Mouse (Mus musculus): ENCODE results near the gene Ccdc83. TPM values are rescaled to one million over a fixed set of nuclear protein-coding genes. Genes with fewer than 3 reads are reported as not detected.
"Not testable (repeated sequence)": the region's sequence is repeated elsewhere in the genome, so short reads cannot be mapped to it uniquely, and the experiment has no call there.

Ccdc83 gene
- polyA plus RNA-seq, 1 experiment: not detected

GRCm38 (mm10) chr7:90233921-90234320 is 31.7 kb downstream of the Ccdc83 start:
- DNase-seq: no peak
- no peak overlapping the region for H3K4me3 ChIP-seq (ENCODE audit: insufficient read depth, low read depth, low read length)
- no peaks in the 10 kb centered on the region for H3K36me3 ChIP-seq (ENCODE audit: control insufficient read depth, insufficient read depth, low read length)
- H3K4me1 ChIP-seq (ENCODE audit: control insufficient read depth, insufficient read depth, low read length): no peaks in the 10 kb centered on the region
- no peaks in the 10 kb centered on the region for H3K27me3 ChIP-seq (replicated peaks; ENCODE audit: control insufficient read depth, insufficient read depth, low read length)
- H3K27ac ChIP-seq (ENCODE audit: insufficient read depth, low read depth, low read length): no peak overlapping the region
- TF ChIP-seq CTCF (conservative IDR thresholded peaks at IDR 0.05; ENCODE audit: insufficient read depth, insufficient read length, low read depth, low read length) (no peak), POLR2A (IDR thresholded peaks at IDR 0.05; ENCODE audit: low read depth, low read length) (no peak)
- 70% methylated on average over 4 of the region's 4 CpGs for WGBS

GRCm38 (mm10) chr7:90231431-90231830 is 34.1 kb downstream of the Ccdc83 start:
- Histone ChIP-seq H3K36me3 (ENCODE audit: control insufficient read depth, insufficient read depth, low read length) (no peaks in the 10 kb centered on the region), H3K27ac (ENCODE audit: insufficient read depth, low read depth, low read length) (no peak overlapping the region), H3K4me1 (ENCODE audit: control insufficient read depth, insufficient read depth, low read length) (no peaks in the 10 kb centered on the region), H3K4me3 (ENCODE audit: insufficient read depth, low read depth, low read length) (no peak overlapping the region), H3K27me3 (replicated peaks; ENCODE audit: control insufficient read depth, insufficient read depth, low read length) (no peaks in the 10 kb centered on the region)
- WGBS: 49% methylated on average over 9 of the region's 9 CpGs
- DNase-seq: no peak
- TF ChIP-seq POLR2A (IDR thresholded peaks at IDR 0.05; ENCODE audit: low read depth, low read length) (no peak), CTCF (conservative IDR thresholded peaks at IDR 0.05; ENCODE audit: insufficient read depth, insufficient read length, low read depth, low read length) (no peak)

DNA sequence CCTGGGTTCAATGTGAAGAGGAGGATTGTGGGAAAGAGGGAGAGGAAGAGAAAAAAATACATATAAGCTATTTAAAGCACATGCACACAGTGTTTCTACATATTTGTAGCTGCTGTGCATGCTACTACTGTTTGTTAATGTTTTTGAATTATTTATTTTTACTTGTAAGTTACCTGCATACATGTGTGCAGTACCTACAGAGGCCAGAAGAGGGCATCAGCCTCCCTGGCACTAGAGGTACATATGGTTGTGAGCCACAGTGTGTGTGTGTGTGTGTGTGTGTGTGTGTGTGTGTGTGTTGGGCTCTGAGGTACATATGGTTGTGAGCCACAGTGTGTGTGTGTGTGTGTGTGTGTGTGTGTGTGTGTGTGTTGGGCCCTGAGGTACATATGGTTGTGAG is 36.7 kb downstream of the Ccdc83 start:
- not testable (repeated sequence) for H3K4me3 ChIP-seq (ENCODE audit: insufficient read depth, low read depth, low read length); H3K36me3 ChIP-seq (ENCODE audit: control insufficient read depth, insufficient read depth, low read length); H3K4me1 ChIP-seq (ENCODE audit: control insufficient read depth, insufficient read depth, low read length); DNase-seq; H3K27ac ChIP-seq (ENCODE audit: insufficient read depth, low read depth, low read length); H3K27me3 ChIP-seq (replicated peaks; ENCODE audit: control insufficient read depth, insufficient read depth, low read length)
- peak; percentile 38; the same call in 1 of the 2 replicates for TF ChIP-seq CTCF (conservative IDR thresholded peaks at IDR 0.05; ENCODE audit: insufficient read depth, insufficient read length, low read depth, low read length)

DNA sequence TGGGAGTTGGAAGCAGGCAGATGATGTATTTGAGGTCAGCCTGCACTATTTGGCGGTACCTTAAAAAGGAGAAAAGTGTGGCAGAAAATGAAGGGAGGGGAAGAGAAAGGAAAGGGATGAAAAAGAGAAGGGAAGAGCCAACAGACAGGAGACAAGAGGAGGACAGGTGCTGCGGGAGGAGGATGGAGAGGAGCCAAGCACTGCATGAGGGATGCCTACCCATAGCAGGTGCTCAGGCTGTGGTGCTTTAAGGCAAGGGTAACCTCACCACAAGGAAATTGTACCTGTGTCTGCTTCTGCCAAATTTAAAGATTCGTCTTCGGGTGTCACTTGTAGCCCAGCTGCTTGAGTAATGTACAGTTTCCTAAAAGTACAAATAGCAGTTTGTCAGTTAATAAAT is 37.5 kb downstream of the Ccdc83 start:
- 75% methylated on average over 4 of the region's 4 CpGs for WGBS

GRCm38 (mm10) chr7:90221487-90221886 is 44.1 kb downstream of the Ccdc83 start:
- Histone ChIP-seq H3K4me1 (ENCODE audit: control insufficient read depth, insufficient read depth, low read length) (no peaks in the 10 kb centered on the region), H3K27ac (ENCODE audit: insufficient read depth, low read depth, low read length) (no peak overlapping the region), H3K27me3 (replicated peaks; ENCODE audit: control insufficient read depth, insufficient read depth, low read length) (no peaks in the 10 kb centered on the region), H3K36me3 (ENCODE audit: control insufficient read depth, insufficient read depth, low read length) (no peaks in the 10 kb centered on the region), H3K4me3 (ENCODE audit: insufficient read depth, low read depth, low read length) (no peak overlapping the region)
- WGBS: 79% methylated on average over 2 of the region's 2 CpGs
- TF ChIP-seq CTCF (conservative IDR thresholded peaks at IDR 0.05; ENCODE audit: insufficient read depth, insufficient read length, low read depth, low read length): no peak
- no peak for TF ChIP-seq POLR2A (IDR thresholded peaks at IDR 0.05; ENCODE audit: low read depth, low read length)
- DNase-seq: no peak

More for the DNA sequence above, 37.5 kb downstream of the Ccdc83 start:
- no peak overlapping the region for H3K4me3 ChIP-seq (ENCODE audit: insufficient read depth, low read depth, low read length)
- no peaks in the 10 kb centered on the region for H3K4me1 ChIP-seq (ENCODE audit: control insufficient read depth, insufficient read depth, low read length)
- no peak for DNase-seq
- H3K27me3 ChIP-seq (replicated peaks; ENCODE audit: control insufficient read depth, insufficient read depth, low read length): no peaks in the 10 kb centered on the region
- TF ChIP-seq CTCF (conservative IDR thresholded peaks at IDR 0.05; ENCODE audit: insufficient read depth, insufficient read length, low read depth, low read length): no peak
- no peak for TF ChIP-seq POLR2A (IDR thresholded peaks at IDR 0.05; ENCODE audit: low read depth, low read length)
- no peak overlapping the region for H3K27ac ChIP-seq (ENCODE audit: insufficient read depth, low read depth, low read length)
- H3K36me3 ChIP-seq (ENCODE audit: control insufficient read depth, insufficient read depth, low read length): no peaks in the 10 kb centered on the region

DNA sequence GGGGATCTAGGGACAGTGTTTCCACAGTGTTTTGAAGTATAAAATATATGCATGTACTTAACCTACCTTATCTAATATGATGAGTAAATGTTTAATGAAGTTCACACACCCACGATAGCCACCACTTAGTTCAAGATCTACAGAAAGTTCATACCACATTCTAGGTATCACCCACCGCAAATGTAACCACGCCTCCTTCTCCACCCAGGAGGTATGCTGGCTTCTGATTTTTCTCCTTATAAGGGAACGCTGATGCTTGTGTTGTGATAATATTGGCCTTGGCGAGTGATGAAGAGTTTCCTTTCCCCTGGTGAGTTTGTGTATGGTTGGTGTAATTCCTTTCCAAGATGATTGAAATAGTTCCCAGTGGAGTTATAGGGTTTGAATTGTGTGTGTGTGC is 47.5 kb downstream of the Ccdc83 start:
- no peak for TF ChIP-seq POLR2A (IDR thresholded peaks at IDR 0.05; ENCODE audit: low read depth, low read length)
- no peak for TF ChIP-seq CTCF (conservative IDR thresholded peaks at IDR 0.05; ENCODE audit: insufficient read depth, insufficient read length, low read depth, low read length)
- Histone ChIP-seq H3K4me1 (ENCODE audit: control insufficient read depth, insufficient read depth, low read length) (peaks cover 3% of the 10 kb centered on the region; the same call in 1 of the 2 replicates), H3K27ac (ENCODE audit: insufficient read depth, low read depth, low read length) (no peak overlapping the region), H3K27me3 (replicated peaks; ENCODE audit: control insufficient read depth, insufficient read depth, low read length) (no peaks in the 10 kb centered on the region), H3K36me3 (ENCODE audit: control insufficient read depth, insufficient read depth, low read length) (no peaks in the 10 kb centered on the region), H3K4me3 (ENCODE audit: insufficient read depth, low read depth, low read length) (no peak overlapping the region)
- DNase-seq: no peak
- WGBS: 77% methylated on average over 5 of the region's 5 CpGs

GRCm38 (mm10) chr7:90216511-90216910 is 49.1 kb downstream of the Ccdc83 start:
- Histone ChIP-seq H3K27me3 (replicated peaks; ENCODE audit: control insufficient read depth, insufficient read depth, low read length) (no peaks in the 10 kb centered on the region), H3K36me3 (ENCODE audit: control insufficient read depth, insufficient read depth, low read length) (no peaks in the 10 kb centered on the region), H3K4me3 (ENCODE audit: insufficient read depth, low read depth, low read length) (no peak overlapping the region), H3K27ac (ENCODE audit: insufficient read depth, low read depth, low read length) (no peak overlapping the region), H3K4me1 (ENCODE audit: control insufficient read depth, insufficient read depth, low read length) (peaks cover 3% of the 10 kb centered on the region; the same call in 1 of the 2 replicates)
- TF ChIP-seq CTCF (conservative IDR thresholded peaks at IDR 0.05; ENCODE audit: insufficient read depth, insufficient read length, low read depth, low read length) (no peak), POLR2A (IDR thresholded peaks at IDR 0.05; ENCODE audit: low read depth, low read length) (no peak)
- WGBS: 60% methylated on average over 8 of the region's 8 CpGs
- no peak for DNase-seq

- no peak for DNase-seq
- Histone ChIP-seq H3K4me3 (ENCODE audit: insufficient read depth, low read depth, low read length) (no peak overlapping the region), H3K27ac (ENCODE audit: insufficient read depth, low read depth, low read length) (no peak overlapping the region), H3K27me3 (replicated peaks; ENCODE audit: control insufficient read depth, insufficient read depth, low read length) (no peaks in the 10 kb centered on the region), H3K4me1 (ENCODE audit: control insufficient read depth, insufficient read depth, low read length) (peaks cover 3% of the 10 kb centered on the region; the same call in 1 of the 2 replicates), H3K36me3 (ENCODE audit: control insufficient read depth, insufficient read depth, low read length) (peaks cover 12% of the 10 kb centered on the region)
- no peak for TF ChIP-seq POLR2A (IDR thresholded peaks at IDR 0.05; ENCODE audit: low read depth, low read length)
Observed at GRCm38 (mm10) chr7:90210947-90211346, 54.6 kb downstream of the Ccdc83 start.

All from kidney, adult 2 months (tissue).